Mouse (Mus musculus) c-Kit-negative CD71-positive TER-119-positive erythroid progenitor cells, embryonic 14.5 days (primary cell): ENCODE results near the gene Narfl.

Source experiments
- DNase-seq: peaks from one replicate; pipeline ENCODE4 v3.0.0-alpha.2; 2013; ENCODE audit warnings: low read depth, low spot score

Narfl gene

DNA sequence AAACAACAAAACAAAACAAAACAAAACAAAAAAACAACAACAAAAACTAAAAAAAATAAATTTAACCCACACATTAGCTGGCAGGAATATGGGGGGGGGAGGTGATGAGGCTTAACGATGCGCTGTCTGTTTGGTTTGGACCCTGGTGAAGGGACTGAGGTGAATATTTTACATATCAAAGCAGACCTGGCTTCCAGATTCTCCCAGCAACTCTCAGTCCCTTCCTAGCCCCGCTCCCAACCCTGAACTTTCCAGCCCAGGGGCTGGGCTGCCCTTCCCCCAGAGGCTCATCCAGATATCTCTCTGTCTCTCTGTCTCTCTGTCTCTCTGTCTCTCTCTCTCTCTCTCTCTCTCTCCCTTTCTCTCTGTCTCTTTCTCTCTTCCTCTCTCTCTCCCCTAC lies 11.0 kb upstream of the Narfl start:
- no peak for DNase-seq

DNA sequence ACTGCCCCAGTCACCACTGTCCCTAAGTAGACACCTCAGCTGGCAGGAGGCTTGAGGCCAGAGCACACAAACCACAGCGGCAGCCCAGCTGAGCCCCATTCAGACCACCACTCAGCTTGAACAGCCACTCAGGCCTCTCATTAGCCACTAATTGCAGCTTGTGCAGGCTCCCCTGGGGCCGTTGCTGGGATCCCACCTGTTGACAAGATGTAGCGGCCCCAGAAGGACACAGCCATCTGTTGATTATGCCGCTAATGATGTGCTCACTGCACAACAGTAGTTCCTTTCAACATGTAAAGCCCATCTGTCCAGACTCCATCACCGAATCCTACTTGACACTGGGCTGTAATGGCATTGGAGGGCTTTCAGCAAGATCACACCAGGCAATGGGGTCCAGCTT lies 7.7 kb upstream of the Narfl start:
- no peak for DNase-seq

DNA sequence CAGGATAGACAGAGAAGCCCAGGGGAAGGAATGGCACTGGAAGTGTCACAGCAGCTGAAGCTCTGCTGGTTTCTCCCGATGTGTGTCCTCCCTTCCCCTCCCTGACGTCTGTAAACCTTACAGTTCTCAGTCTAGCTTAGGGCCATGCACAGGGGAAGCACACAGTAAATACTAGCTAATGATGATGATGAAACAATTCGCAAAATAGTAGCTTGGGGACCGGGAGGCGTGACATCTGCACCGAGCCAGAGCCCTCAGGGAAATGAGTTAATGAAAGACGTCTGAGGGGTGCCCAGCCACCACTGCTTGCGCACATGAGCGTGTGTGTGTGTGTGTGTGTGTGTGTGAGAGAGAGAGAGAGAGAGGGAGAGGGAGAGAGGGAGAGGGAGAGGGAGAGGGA lies 4.2 kb upstream of the Narfl start:
- no peak for DNase-seq

DNA sequence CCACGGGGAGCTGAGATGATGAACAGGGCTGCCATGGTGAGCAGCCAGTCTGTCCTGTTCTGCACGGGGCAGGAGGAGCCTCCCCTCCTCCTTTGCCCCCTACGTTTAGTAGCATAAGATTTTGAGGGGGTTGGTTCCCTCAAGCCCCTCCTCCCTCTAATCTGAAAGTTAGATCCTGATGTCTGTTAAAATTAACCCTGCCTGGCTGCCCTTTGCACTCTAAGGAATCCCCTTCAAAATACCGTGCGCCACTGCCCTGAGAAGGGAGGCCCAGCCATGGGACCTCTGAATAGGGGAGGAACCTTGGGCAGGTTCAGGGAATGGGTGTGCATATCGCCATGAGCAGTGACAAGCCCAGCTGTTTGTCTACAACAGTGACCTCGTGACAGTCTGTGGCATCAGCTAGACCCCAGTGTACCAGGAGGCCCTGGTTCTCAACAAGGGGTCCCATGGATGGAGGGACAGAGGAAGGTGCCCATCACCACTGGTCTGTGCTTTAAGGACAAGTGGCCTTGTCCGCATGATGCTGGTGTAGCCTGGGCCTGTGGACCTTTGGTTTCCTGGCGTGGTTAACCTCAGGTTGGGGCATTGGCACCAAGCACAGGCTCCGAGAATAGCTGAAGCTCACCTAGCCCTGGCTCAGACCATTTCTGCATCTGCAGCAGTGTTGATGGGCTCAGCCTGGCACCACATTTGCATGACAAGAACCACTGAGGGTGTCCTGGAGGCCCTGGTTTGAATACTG lies 1.9 kb downstream of the Narfl start:
- no peak for DNase-seq

DNA sequence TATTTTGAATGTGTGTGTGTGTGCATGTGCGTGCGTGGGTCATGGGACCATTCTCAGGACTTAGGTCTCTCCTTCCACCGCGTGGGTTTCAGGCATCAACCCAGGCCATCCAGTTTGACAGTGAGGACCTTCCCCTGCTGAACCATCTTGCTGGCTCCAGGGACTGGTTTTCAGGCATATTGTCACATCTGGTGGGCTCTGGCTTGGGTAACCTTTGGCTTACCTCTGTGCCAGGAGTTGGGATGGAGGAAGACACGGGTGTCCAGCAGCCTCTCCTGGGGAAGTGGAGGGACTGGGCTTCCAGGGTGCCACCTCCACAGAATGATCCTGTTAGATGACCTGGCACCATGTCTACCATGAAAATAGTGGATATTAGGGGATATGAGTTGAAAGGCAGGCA lies 4.4 kb downstream of the Narfl start:
- DNase-seq: no peak

DNA sequence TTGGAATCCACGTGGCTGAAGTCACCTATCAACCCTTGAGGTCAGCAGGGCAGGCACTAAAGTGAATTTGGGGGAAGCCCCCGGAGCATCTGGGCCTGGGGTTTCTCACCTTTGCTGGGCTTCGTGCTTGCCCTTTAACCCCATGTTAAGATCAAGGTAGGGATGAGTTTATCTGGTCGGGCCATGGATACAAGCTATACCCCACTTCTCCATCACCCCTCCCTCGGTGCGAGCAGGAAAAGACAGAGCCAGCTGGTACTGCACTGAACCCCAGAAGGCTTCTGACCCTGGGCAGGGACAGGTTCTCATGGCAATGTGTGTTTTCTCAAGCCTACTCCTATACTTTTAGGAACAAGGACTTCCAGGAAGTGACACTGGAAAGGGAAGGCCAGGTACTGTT lies 7.8 kb downstream of the Narfl start:
- no peak for DNase-seq

DNA sequence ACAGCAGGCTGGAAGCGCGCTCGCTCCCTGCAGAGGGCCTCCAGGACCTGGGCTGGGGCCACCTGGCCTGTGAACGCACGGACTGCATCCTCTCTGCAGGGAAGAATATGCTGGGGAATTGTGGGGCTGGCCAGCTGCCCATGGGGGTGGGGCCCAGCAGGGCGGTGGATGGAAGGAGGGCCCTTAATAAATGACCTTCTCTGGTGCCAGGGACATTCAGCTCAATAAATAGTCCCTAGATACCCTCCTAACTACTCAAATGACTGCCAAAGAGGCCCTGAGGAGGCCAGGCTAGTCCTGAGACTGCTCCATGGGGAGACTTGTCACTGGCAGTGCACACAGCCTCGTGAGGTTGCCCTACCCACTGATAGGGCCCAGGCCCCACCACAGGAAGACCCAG lies 9.5 kb downstream of the Narfl start:
- no peak for DNase-seq

DNA sequence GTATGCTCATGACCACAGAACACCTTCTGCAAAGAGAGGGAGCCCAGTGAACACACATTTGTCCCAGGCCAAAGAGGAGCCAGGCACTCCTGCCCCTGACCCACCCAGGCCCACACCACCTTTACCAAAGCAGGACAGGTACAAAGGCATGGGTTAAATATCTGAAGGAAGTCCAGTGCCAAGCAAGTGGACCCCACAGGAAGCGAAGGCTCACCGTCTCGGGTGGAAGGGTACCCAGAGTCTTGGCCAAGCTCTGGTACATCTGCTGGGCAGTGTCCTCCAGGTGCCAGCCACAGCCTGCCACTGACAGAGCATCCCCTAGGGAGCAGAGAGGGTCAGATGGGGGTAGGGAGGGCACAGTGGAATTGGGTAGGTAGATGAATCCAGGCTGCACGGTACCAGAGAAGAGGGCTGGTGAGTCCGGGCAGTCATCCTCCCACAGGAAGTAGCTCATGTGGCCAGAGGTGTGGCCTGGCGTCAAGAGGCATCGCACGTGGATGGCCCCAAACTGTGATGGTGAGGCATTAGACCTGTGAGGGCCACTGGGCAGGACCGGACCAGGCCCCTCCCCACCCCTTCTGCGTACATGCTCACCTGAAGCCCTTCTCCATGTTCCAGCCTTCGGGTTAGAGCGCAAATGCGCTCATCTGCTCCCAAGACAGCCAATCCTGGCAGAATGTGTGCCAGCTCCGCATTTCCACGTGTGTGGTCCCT lies 10.4 kb downstream of the Narfl start:
- no peak for DNase-seq

DNA sequence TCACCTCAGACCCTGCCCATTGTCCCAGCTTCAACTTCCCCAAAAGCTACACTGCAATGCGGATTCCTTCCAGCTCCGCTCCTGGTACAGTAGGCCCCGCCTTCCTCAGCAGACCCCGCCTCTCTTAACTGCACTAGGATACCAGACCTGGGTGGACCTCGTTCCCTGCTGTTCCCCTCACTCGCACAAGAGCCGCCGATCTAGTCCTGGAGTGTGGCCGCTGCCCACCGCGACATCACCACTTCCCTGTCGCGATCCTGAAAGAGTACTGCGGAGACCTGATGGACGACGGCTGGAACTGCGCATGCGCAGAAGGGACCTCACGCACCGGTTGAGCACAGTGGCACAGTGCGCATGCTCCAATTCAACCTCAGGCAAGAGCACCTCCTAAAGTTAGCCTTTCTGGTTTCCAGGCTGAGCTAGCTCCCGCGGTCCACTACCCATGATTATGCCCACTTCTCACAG lies 11.7 kb downstream of the Narfl start, which contains the start of gene Haghl:
Haghl (minus strand) TSS at position 393 of the 465 bp plus-strand sequence.
- DNase-seq: peak; percentile 93

DNA sequence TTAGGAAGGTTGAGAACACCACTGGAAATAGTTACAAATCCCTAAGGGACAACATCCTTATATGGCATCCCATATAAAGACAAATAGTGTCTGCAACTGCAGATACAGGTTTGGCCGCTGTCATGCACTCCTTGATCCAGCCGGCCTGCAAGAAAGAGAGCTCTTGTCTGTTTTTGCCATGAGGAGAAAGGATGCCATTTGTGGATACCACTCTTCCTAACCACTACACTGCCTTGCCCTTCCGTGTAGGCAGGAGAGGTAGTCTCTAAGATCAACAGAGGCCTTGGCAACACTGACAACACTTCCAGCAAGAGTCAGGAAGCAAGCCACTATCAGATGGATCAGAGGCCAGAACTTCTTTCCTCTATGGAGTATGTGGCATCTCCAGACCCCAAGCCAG lies 12.7 kb downstream of the Narfl start, which contains the start of gene Ccdc78:
Ccdc78 (plus strand) TSS at position 301 of the 400 bp plus-strand sequence.
- no peak for DNase-seq

DNA sequence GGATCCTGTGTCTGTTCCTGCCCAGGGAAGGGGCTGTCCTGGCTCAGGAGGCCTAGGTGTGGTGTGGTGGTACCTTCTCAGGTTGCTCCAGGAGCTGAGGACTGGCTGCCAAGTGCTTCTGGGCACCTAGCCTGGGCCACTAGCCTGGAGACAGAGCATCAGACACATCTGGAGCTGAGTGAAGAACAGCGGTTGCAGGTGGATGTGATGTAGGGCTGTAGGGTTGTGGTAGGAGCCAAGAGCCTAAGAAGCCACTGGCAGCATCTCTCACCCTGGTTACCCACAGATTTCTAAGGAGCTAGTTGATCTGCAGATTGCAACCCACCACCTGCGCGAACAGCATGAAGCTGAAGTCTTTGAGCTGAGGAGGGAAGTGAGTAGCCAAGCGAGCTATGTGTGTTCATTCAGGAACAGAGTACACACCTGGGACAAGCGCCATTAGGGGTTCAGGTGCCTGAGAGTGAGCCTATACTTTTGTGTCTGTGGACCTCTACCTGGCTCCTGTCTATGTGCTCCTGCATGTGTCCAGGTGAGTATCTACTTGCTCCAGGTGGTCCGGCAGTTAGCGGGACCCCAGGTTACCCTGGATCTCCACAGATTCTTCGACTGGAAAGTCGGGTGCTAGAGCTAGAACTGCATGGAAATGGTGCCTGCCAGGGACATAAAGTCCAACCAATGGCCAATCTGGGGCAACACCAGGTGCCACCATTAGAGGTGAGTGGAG lies 13.4 kb downstream of the Narfl start:
- DNase-seq: no peak

DNA sequence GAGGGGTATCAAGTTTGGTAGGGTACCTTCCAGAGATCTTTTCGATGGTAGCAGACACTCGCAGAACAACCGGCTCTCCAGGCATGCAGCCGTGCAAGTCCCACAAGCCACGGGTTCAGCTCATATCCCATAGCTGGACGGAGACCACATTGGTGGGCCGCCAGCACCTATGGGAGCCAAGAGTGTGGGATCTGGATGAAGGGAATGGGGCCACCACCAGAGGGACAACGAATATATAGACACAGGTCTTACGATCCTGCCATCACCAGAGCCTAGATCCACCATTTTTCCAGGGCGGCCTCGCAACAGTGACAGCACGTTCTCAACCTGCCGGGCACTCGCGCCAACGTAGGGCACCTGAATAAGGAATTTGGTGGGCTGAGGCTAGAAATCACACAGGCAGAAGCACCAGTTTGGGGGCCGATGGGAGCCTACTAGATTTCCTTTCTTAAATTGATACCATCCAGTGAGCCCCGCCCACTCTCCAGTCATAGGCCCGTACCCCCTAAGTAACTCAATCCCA lies 17.8 kb downstream of the Narfl start:
- DNase-seq: no peak

DNA sequence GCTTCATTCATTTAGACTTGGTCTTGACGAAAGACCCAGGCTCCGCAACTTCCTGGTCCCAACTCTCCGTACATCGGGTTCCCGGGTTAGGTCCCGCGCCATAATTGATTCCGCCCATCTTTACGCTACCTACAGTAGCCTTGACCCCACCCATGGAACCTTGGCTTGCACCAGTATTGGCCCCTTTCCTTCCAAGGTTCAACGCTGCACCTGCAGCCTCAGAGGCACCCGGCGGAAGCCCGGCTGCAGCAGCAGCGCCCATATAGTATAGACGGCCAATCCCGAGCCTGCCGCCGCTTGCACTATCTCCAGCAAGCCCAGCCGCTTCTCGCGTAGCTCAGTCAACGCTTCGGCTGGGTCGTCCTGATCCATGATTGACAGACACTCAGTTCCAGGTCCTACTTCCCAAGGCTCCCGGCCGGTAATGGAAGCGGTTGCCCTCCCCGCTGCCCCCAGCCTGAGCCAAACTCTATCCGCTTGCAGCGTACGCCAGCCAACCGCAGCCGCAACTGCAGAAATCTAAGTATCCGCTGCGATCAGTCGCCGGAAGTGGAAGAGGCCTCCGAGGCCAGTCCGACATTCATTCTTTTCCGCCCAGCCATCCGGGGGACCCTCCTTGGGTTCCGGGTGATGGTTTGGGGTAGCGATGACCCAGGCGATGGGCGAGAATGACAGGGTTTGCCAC lies 18.4 kb downstream of the Narfl start:
- DNase-seq: peak; percentile 64

DNA sequence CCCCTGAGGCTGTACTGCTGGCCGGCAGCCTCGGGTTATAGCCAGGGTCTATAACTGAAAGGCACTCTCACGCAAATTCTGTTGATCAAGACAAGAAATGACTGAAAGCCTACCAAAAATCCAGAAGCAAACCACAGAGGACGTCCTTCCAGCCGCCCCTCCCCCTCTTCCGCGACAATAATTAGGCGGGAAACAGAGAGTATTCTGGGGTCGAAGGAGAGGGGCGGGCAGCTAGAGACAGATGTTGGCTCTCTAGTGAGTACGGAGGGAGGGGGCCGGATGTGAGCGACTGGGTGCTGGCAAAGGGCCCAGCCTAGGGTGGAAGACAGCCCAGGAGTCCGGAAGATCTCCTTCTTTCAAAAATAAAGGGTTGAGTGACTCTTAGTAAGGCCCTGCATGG lies 19.0 kb downstream of the Narfl start, which contains the start of gene Fam173a:
Fam173a (minus strand) TSS at position 287 of the 400 bp plus-strand sequence.
- DNase-seq: no peak

DNA sequence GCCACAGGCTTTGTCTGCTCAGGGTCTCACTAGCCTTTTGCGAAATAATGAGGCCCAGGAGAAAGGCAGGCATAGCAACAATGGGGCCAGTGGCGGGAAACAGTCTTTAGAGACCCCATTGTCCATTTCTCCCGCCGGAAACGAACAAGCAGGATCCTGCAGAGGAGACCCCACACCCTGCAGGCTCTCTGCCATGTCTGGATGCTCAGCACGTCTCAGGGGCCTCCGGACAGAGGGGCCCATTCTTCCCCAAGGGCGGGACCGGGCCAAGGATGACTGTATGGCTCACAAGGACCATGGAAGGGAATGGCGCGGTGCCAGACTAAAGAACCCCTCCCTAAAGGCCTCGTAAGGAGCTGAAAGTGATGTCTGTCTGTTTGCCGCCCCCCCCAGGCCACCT lies 20.6 kb downstream of the Narfl start:
- DNase-seq: no peak

DNA sequence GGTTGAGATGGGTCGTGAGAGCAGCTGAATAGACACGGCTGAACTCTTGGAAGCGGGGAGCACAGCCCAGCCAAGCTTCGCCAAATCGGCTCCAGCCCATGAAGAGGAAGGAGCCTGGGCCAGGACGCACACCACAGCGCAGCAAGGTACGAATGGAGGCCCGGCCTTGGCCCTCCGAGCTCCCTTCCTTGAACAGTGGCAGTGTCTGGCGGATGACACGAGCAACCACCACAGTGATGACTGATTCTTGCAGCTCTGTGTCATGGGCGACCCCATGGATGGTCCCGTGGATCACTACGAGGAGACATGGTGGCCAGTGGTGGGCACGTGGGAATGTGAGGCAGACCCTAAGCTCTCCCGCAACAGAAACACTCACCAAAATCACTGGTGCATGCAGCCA lies 21.4 kb downstream of the Narfl start:
- no peak for DNase-seq

DNA sequence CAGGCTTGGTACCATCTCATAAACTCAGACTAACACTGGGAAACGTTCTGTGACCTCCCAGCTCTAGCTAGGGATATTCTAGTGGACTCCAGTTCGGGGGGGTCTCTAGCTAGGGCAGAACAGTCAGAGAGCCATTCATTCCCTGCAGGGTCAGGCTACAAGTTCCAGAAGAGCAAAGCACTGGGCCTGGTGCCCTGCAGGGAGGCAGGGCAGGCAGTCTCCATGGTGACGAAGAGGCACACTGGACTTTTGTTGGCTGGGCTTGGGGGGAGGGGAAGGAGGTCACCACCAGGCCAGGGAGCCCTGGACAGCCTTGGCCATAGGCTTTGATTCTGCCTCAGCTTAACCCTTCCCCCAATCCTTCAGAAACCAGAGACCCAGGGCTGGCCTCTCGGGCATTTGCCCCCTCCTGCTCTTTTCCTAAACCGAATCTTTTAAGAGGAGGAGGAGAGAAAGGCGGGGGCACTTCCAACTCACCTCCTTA lies 22.1 kb downstream of the Narfl start, which contains the start of gene AC134908.4:
AC134908.4 (minus strand) TSS at position 51 of the 484 bp plus-strand sequence.
- no peak for DNase-seq

DNA sequence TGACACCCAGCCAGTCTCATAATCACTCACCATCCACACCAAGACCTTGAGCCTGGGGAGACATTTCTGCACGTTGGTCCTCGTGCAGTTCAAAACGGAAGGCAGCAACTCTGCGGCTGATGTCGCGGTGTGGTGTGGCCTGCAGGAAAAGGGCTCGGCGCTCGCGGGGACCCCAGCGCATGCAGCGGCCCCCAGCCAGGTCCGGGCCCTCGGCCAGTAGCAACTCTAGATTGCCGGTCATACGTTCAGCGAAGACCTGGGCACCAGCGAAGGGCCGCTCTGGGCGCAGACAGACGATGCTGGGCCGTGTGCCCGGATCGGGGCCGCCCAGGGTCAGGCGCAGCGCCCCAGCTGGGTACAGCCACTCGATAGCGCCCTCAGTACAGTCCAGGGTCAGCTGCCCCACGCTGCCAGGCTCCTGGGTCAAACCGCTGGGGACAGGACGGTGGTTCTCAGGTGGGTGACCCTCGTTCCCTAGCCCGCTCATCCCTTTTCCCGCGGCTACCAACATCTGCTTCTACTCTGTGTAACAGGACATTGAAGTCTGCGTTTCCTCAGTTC lies 22.7 kb downstream of the Narfl start:
- no peak for DNase-seq

DNA sequence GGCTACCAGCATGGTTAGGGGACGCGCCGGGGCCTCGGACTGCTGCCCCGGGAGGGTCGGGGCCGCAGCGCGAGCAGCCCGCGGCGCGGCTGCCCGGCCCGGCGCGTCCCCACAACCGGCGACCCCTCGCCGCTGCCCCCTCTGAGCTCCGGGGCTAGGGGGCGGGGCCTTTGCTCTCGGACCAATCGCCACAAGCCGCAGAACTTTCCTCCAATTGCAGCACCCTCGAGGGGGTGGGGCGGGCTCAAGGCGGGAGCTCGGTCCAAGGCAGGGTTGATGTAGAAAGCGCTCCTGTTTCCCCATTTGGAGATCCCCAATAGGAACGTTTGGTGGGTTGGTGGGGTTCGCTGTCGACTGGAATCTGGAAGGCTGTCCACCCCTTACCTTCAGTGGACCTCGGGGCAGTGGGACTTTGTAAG lies 23.4 kb downstream of the Narfl start, which contains the start of gene Metrn:
Metrn (minus strand) TSS at position 186 of the 419 bp plus-strand sequence.
- DNase-seq: peak; percentile 56

DNA sequence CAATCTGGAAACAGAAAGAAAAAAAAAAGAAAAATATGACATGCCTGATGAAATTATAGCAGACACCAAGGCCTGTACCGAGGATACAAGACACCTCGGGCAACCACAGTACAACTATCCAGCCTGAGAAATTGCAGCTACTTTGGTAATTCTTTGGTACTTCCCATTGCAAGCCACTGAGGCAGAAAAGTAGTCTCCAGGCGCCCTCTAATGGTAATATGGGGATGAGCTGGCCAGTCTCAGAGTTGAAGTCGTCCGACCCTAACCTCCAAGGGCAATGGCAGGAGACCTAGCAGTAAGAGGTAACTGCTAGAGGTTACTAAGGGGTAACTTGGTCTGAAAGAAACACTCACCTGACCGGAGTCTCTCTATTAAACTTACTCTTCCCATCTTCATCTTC lies 27.5 kb downstream of the Narfl start:
- peak; percentile 44 for DNase-seq
